Mouse (Mus musculus) liver, embryonic 14.5 days (tissue): Measurements from ENCODE around the gene Derl2. TPM values are rescaled to one million over a fixed set of nuclear protein-coding genes. Genes with fewer than 3 reads are reported as not detected.

Experiments used
- ATAC-seq: fragments of 200-750 bp; cut with Nextera tagmentation; 2 replicates; pipeline ENCODE4 v1.8.0; 2017; ENCODE audit warnings: moderate number of reproducible peaks, mild to moderate bottlenecking, moderate library complexity; ENCODE audit not compliant: insufficient read depth
- DNase-seq, 3 experiments: peaks; one replicate each; pipeline ENCODE4 v3.0.0-alpha.2; 2012 to 2013; ENCODE audit warnings: low read depth in 3 of 3, low spot score in 3 of 3
- H3K27ac ChIP-seq: fragments of 300-500 bp; sonication (generic); 2 replicates; pipeline ENCODE4 v1.5.1; 2014; ENCODE audit warnings: moderate library complexity, mild to moderate bottlenecking, control low read depth, inconsistent platforms
- H3K27me3 ChIP-seq: fragments of 300-500 bp; sonication (generic); 2 replicates; pipeline ENCODE4 v1.6.1; 2014; ENCODE audit warnings: mild to moderate bottlenecking, low read length, moderate library complexity; ENCODE audit not compliant: control insufficient read depth, insufficient read depth
- H3K36me3 ChIP-seq: fragments of 300-500 bp; sonication (generic); replicated peaks from 2 replicates; pipeline ENCODE4 v1.6.1; 2014; ENCODE audit warnings: low read depth; ENCODE audit not compliant: control insufficient read depth, insufficient read depth
- H3K4me1 ChIP-seq, 2 experiments: fragments of 200-500 bp in 1 of 2; fragments of 300-500 bp in 1 of 2; sonication (generic) in 1 of 2; replicated peaks; 2 replicates each; pipeline ENCODE4 v1.6.1; 2012 to 2014; ENCODE audit warnings: antibody characterized with exemption in 1 of 2, inconsistent platforms in 1 of 2, low read length in 1 of 2; ENCODE audit not compliant: control insufficient read depth in 2 of 2, insufficient read depth in 2 of 2
- H3K4me2 ChIP-seq: fragments of 300-500 bp; sonication (generic); 2 replicates; pipeline ENCODE4 v1.6.1; 2014; ENCODE audit warnings: low read depth, mild to moderate bottlenecking, control low read depth, moderate library complexity
- H3K4me3 ChIP-seq, 2 experiments: fragments of 200-500 bp in 1 of 2; fragments of 300-500 bp in 1 of 2; sonication (generic) in 1 of 2; 2 replicates each; pipeline ENCODE4 v1.5.1; 2012 to 2014; ENCODE audit warnings: low read depth in 2 of 2, low read length in 2 of 2, mild to moderate bottlenecking in 2 of 2, control low read depth in 1 of 2, inconsistent platforms in 1 of 2, moderate library complexity in 1 of 2; ENCODE audit not compliant: insufficient read depth in 1 of 2
- H3K9ac ChIP-seq: fragments of 300-500 bp; sonication (generic); replicated peaks from 2 replicates; pipeline ENCODE4 v1.6.1; 2014; ENCODE audit warnings: mild to moderate bottlenecking, control low read depth, moderate library complexity
- H3K9me3 ChIP-seq: fragments of 300-500 bp; sonication (generic); 2 replicates; pipeline ENCODE4 v1.6.1; 2016; ENCODE audit warnings: low read length, mixed read lengths; ENCODE audit not compliant: control insufficient read depth
- CTCF ChIP-seq: IDR thresholded peaks from 2 replicates; pipeline ENCODE4 v1.5.1; 2016; ENCODE audit warnings: antibody characterized with exemption, low read depth, control low read depth
- EP300 ChIP-seq: IDR thresholded peaks from 2 replicates; pipeline ENCODE4 v1.6.1; 2016; ENCODE audit warnings: antibody characterized with exemption, low read depth
- WGBS: fragments of 180-500 bp; shearing (Covaris S2); extraction: QIAGEN DNeasy Blood & Tissue Kit; methylation state at CpG from one replicate; pipeline ENCODE4 v1.1.7; 2014; ENCODE audit not compliant: insufficient replicate concordance; 5-methylcytosine and 5-hydroxymethylcytosine counted together
- polyA plus RNA-seq, 2 experiments: library from polyadenylated mRNA; depleted of rRNA in 1 of 2; stranded (reverse) in 1 of 2; unstranded in 1 of 2; fragments of >200 nt; fragmentation: Nextera tagmentation in 1 of 2; extraction: Ambion mirVana in 1 of 2; gene quantifications; 2 replicates each; pipeline versions ENCODE4 v1.2.1 to v1.2.3; 2012 to 2014

The Derl2 gene
- polyA plus RNA-seq, 2 experiments = 10.4 to 35.7 TPM

DNA sequence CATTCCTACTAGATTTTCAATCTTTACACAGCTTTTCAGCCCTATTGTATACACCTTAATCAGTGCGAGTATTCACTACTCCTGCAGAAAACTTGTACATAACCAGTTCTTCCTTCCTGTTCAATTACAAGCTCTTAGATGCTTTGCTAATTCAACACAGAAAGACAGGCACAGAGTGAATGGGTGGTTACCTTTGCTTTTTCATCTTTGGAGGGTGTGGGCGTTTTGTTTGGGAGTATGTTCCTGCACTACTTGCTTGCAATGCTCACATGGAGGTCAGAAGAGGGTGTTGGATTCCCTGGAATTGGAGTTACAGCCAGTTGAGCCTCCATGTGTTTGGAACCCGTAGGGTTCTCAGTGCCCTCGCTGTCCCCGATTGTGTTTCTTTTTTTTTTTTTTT is 14.6 kb downstream of the Derl2 start:
- 0 out of 2 replicates have a peak overlapping the region, but pooled peaks have one; percentile 7 for H3K27ac ChIP-seq
- peak overlapping the region; percentile 74 to 92; a peak in 3 of 4 replicates for H3K4me3 ChIP-seq
- peak overlapping the region; percentile 93 for H3K4me2 ChIP-seq
- H3K9ac ChIP-seq = 0 out of 2 replicates have a peak overlapping the region, but pooled peaks have one; percentile 20
- peaks cover 8 to 9% of the 10 kb centered on the region in 2 experiments for H3K4me1 ChIP-seq
- H3K36me3 ChIP-seq = peaks cover 12% of the 10 kb centered on the region
- ATAC-seq (no peak), DNase-seq (no peak)
- TF ChIP-seq EP300 (no peak), CTCF (no peak)
- WGBS = 49% methylated on average over 5 of the region's 5 CpGs
- no peaks in the 10 kb centered on the region for H3K9me3 ChIP-seq
- H3K27me3 ChIP-seq = no peaks in the 10 kb centered on the region

DNA sequence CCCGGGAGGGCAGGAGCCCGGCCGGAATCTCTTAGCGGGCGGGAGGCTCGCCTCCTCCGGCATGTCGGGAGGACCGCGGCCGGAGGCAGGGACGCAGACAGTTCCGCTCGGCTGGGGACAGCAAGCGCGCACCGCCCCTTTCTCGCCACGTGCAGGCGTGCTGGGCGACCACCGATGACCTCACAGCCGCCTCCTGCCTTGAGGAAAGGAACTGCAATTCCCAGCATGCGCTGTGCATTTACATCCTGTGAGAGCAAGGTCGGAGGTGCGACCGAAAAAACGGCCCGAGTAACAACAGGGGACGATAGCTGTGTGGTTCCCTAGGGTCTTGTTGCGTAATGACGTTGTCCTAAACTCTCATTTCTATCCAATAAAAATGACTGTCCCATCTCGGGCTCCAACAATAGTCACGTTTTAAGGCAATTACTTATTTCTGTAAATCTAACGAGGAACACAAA is 15.3 kb downstream of the Derl2 start, which contains the start of gene Dhx33:
Dhx33 (minus strand) TSS at position 122 of the 458 bp plus-strand sequence.
- H3K36me3 ChIP-seq = peaks cover 6% of the 10 kb centered on the region
- peaks cover 8 to 9% of the 10 kb centered on the region in 2 experiments for H3K4me1 ChIP-seq
- DNase-seq = peak; percentile 94 to 95 (median 94)
- peak within 1 kb of the TSS; percentile 24 for H3K27ac ChIP-seq
- H3K9ac ChIP-seq = peak within 1 kb of the TSS; percentile 69
- under 1% methylated on average over 35 of the region's 35 CpGs for WGBS
- peak within 1 kb of the TSS; percentile 74 to 92 for H3K4me3 ChIP-seq
- no peaks in the 10 kb centered on the region for H3K9me3 ChIP-seq
- H3K4me2 ChIP-seq = peak within 1 kb of the TSS; percentile 93
- TF ChIP-seq CTCF (peak; percentile 63), EP300 (no peak)
- no peaks in the 10 kb centered on the region for H3K27me3 ChIP-seq
- ATAC-seq = peak; percentile 94

DNA sequence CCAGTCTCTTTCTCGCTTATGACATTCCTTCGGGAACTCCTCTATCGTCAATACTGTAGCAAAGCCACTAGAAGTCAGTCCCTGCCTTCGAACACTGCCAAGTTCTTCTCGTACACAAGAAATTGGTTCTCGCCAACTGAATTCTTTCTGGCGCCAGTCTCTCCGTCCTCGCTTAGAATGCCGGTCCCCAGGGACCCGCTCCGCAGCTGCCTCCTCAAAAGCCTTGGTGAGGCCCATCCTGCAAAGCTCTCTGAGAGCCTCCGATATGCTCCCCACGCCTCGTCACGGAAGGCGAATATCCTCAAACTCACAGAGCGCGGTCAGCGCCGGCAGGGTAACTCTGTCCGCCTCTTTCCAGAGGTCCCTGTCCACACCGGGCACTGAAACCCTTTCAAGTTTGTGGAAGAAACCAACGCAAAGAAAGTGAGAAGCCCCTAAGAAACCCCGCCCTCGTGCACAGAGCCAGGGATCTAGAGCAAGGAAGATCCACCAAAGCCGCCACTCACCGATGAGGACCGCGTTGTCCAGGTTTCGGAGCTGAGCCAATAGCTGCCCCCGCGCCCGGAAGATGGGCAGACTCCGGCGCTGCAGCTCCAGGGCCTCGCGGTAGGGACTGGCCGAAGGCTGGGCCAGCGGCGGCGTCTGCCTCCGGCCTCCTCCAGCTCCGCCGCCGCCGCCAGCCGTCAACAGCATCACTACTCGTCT is 15.9 kb downstream of the Derl2 start:
- Histone ChIP-seq H3K9ac (peak overlapping the region; percentile 69), H3K9me3 (no peaks in the 10 kb centered on the region), H3K27ac (peak overlapping the region; percentile 24), H3K4me2 (peak overlapping the region; percentile 93), H3K4me1 (peaks cover 8 to 9% of the 10 kb centered on the region in 2 experiments), H3K36me3 (peaks cover 4% of the 10 kb centered on the region; the same call in 1 of the 2 replicates), H3K4me3 (peak overlapping the region; percentile 74 to 92), H3K27me3 (no peaks in the 10 kb centered on the region)
- no peak for TF ChIP-seq CTCF
- TF ChIP-seq EP300 = no peak
- under 1% methylated on average over 49 of the region's 49 CpGs for WGBS
- ATAC-seq (peak; percentile 78), DNase-seq (peak; percentile 24 to 50 (median 41))

DNA sequence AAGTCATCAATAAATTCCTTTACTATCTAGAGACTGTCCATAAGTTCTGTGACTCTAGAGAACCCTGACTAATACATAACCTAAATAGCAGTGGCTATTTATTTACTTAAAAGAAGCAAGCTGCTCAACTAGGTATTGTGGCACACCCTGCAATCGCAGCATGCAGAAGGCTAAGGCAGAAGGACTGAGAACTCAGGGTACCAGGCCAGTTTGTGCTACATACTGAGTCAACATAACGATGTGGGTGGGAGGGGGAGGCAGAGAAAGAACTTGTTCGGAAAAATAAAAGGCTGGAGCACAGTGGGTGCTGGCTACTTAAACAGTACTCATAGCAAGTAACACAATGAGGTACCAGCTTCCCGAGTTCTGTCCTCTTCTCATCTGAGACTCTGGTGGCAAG is 18.5 kb downstream of the Derl2 start:
- Histone ChIP-seq H3K9me3 (no peaks in the 10 kb centered on the region), H3K4me2 (no peak overlapping the region), H3K4me3 (no peak overlapping the region), H3K36me3 (peaks cover 20% of the 10 kb centered on the region), H3K9ac (no peak overlapping the region), H3K27ac (no peak overlapping the region), H3K27me3 (no peaks in the 10 kb centered on the region), H3K4me1 (peaks cover 8 to 9% of the 10 kb centered on the region in 2 experiments)
- TF ChIP-seq EP300 = no peak
- TF ChIP-seq CTCF = no peak
- DNase-seq (no peak), ATAC-seq (no peak)
- 83% methylated on average over 4 of the region's 4 CpGs for WGBS

DNA sequence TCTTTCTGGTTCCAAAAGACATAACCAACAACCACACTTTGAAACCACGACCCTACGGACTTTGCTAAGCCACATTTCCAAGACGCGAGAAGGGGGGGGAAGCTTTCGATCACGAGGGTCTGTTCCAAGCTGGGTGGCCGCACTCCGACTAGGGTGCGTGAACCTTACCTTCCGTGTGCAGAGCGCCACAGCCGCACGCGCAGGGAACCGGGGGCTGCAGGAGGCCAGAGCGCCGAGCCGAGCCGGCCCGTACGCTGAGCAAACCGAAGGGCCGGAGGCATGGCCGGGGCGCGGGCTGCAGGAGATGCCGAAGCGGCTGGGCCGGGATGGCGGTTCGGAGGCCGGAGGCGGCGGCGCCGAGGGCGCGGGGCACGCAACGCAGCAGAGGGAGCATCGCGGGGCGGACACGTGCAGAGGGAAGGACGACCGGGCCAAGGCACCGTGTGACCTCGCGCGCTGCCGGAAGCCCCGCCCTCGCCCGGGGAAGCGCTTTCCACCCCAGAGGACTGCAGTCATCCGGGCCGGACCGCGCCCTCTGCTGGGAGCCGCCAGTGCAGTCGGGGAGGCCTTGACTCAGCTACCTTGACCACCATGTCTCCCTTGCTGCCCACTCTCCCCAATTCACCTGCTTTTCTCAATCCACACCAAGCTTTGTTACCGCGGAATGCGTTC is 36.9 kb downstream of the Derl2 start, which contains the start of gene C1qbp:
C1qbp (minus strand) TSS at position 470 of the 672 bp plus-strand sequence.
- TF ChIP-seq CTCF (peak; percentile 97), EP300 (no peak)
- ATAC-seq (peak; percentile 93), DNase-seq (peak; percentile 79 to 84 (median 83))
- Histone ChIP-seq H3K4me2 (peak within 1 kb of the TSS; percentile 98), H3K36me3 (peaks cover 30% of the 10 kb centered on the region), H3K9me3 (no peaks in the 10 kb centered on the region), H3K9ac (peak within 1 kb of the TSS; percentile 85), H3K27me3 (no peaks in the 10 kb centered on the region), H3K27ac (peak within 1 kb of the TSS; percentile 20), H3K4me1 (peaks cover 6 to 9% of the 10 kb centered on the region in 2 experiments), H3K4me3 (peak within 1 kb of the TSS; percentile 89 to 97)
- 0% methylated on average over 63 of the region's 64 CpGs for WGBS
